Mouse (Mus musculus) midbrain, embryonic 12.5 days (tissue): ENCODE results near the gene Plek. TPM values are rescaled to one million over a fixed set of nuclear protein-coding genes. Genes with fewer than 3 reads are reported as not detected.

Experiments
- ATAC-seq: fragments of 200-750 bp; cut with Nextera tagmentation; 2 replicates; pipeline ENCODE4 v1.8.0; 2017; ENCODE audit warnings: low read depth, moderate TSS enrichment, moderate library complexity; ENCODE audit not compliant: low FRiP score
- H3K27ac ChIP-seq: fragments of 300-500 bp; sonication (generic); replicated peaks from 2 replicates; pipeline ENCODE4 v1.5.1; 2016; ENCODE audit warnings: mild to moderate bottlenecking
- H3K27me3 ChIP-seq: fragments of 300-500 bp; sonication (generic); 2 replicates; pipeline ENCODE4 v1.6.1; 2016; ENCODE audit warnings: mild to moderate bottlenecking
- H3K36me3 ChIP-seq: fragments of 300-500 bp; sonication (generic); 2 replicates; pipeline ENCODE4 v1.6.1; 2016
- H3K4me1 ChIP-seq: fragments of 300-500 bp; sonication (generic); 2 replicates; pipeline ENCODE4 v1.6.1; 2016
- H3K4me2 ChIP-seq: fragments of 300-500 bp; sonication (generic); replicated peaks from 2 replicates; pipeline ENCODE4 v1.6.1; 2016; ENCODE audit warnings: mild to moderate bottlenecking, moderate library complexity
- H3K4me3 ChIP-seq: fragments of 300-500 bp; sonication (generic); 2 replicates; pipeline ENCODE4 v1.5.1; 2016; ENCODE audit warnings: mild to moderate bottlenecking
- H3K9ac ChIP-seq: fragments of 300-500 bp; sonication (generic); replicated peaks from 2 replicates; pipeline ENCODE4 v1.6.1; 2016; ENCODE audit warnings: mild to moderate bottlenecking, moderate library complexity
- H3K9me3 ChIP-seq: fragments of 300-500 bp; sonication (generic); 2 replicates; pipeline ENCODE4 v1.6.1; 2016; ENCODE audit warnings: mild to moderate bottlenecking
- WGBS: fragments of 180-500 bp; shearing (Covaris S2); methylation state at CpG from one replicate; pipeline ENCODE4 v1.1.7; 2016; 5-methylcytosine and 5-hydroxymethylcytosine counted together
- polyA plus RNA-seq: library from polyadenylated mRNA; unstranded; fragments of >200 nt; fragmentation: Nextera tagmentation; extraction: Ambion mirVana; gene quantifications from 2 replicates; pipeline ENCODE4 v1.2.1, GENCODE M21; 2016

Gene Plek
- polyA plus RNA-seq, 1 experiment from 2014 or later, result 3.9 TPM

- no peaks in the 10 kb centered on the region for H3K27me3 ChIP-seq
- H3K4me2 ChIP-seq, result no peak overlapping the region
- no peaks in the 10 kb centered on the region for H3K4me1 ChIP-seq
- H3K9ac ChIP-seq, result no peak overlapping the region
- H3K9me3 ChIP-seq, result no peaks in the 10 kb centered on the region
- no peak overlapping the region for H3K27ac ChIP-seq
- H3K4me3 ChIP-seq, result no peak overlapping the region
- no peak for ATAC-seq
- H3K36me3 ChIP-seq, result no peaks in the 10 kb centered on the region
Observed at GRCm38 (mm10) chr11:16997465-16997864, 54.7 kb downstream of the Plek start.

- H3K9ac ChIP-seq, result no peak overlapping the region
- H3K4me3 ChIP-seq, result no peak overlapping the region
- no peaks in the 10 kb centered on the region for H3K36me3 ChIP-seq
- no peaks in the 10 kb centered on the region for H3K27me3 ChIP-seq
- H3K4me2 ChIP-seq, result no peak overlapping the region
- no peak overlapping the region for H3K27ac ChIP-seq
- ATAC-seq, result no peak
- H3K9me3 ChIP-seq, result no peaks in the 10 kb centered on the region
- no peaks in the 10 kb centered on the region for H3K4me1 ChIP-seq
Observed at GRCm38 (mm10) chr11:16996818-16997217, 55.4 kb downstream of the Plek start.

GRCm38 (mm10) chr11:16992880-16993279, 59.3 kb downstream of the Plek start:
- no peaks in the 10 kb centered on the region for H3K4me1 ChIP-seq
- 80% methylated on average over 6 of the region's 6 CpGs for WGBS
- no peak for ATAC-seq
- H3K4me3 ChIP-seq, result no peak overlapping the region
- no peak overlapping the region for H3K27ac ChIP-seq
- H3K36me3 ChIP-seq, result no peaks in the 10 kb centered on the region
- no peaks in the 10 kb centered on the region for H3K27me3 ChIP-seq
- no peaks in the 10 kb centered on the region for H3K9me3 ChIP-seq
- no peak overlapping the region for H3K9ac ChIP-seq
- no peak overlapping the region for H3K4me2 ChIP-seq

- ATAC-seq, result no peak
- H3K4me3 ChIP-seq, result no peak overlapping the region
- no peaks in the 10 kb centered on the region for H3K9me3 ChIP-seq
- no peaks in the 10 kb centered on the region for H3K27me3 ChIP-seq
- H3K4me2 ChIP-seq, result no peak overlapping the region
- 87% methylated on average over 5 of the region's 5 CpGs for WGBS
- no peaks in the 10 kb centered on the region for H3K4me1 ChIP-seq
- no peaks in the 10 kb centered on the region for H3K36me3 ChIP-seq
- H3K9ac ChIP-seq, result no peak overlapping the region
- no peak overlapping the region for H3K27ac ChIP-seq
Observed at GRCm38 (mm10) chr11:16989885-16990284, 62.3 kb downstream of the Plek start.

- no peak overlapping the region for H3K27ac ChIP-seq
- H3K9me3 ChIP-seq, result no peaks in the 10 kb centered on the region
- ATAC-seq, result no peak
- H3K4me1 ChIP-seq, result no peaks in the 10 kb centered on the region
- H3K4me2 ChIP-seq, result no peak overlapping the region
- H3K27me3 ChIP-seq, result no peaks in the 10 kb centered on the region
- H3K4me3 ChIP-seq, result no peak overlapping the region
- 81% methylated on average over 6 of the region's 6 CpGs for WGBS
- no peaks in the 10 kb centered on the region for H3K36me3 ChIP-seq
- H3K9ac ChIP-seq, result no peak overlapping the region
Observed at GRCm38 (mm10) chr11:16987745-16988328, 64.3 kb downstream of the Plek start.

- Histone ChIP-seq H3K27me3 (no peaks in the 10 kb centered on the region), H3K4me3 (no peak overlapping the region), H3K4me2 (no peak overlapping the region), H3K27ac (no peak overlapping the region), H3K4me1 (no peaks in the 10 kb centered on the region), H3K36me3 (no peaks in the 10 kb centered on the region), H3K9me3 (no peaks in the 10 kb centered on the region), H3K9ac (no peak overlapping the region)
- ATAC-seq, result no peak
- 88% methylated on average over 7 of the region's 7 CpGs for WGBS
Observed at GRCm38 (mm10) chr11:16986550-16987187, 65.5 kb downstream of the Plek start.

GRCm38 (mm10) chr11:16978161-16978707, 73.9 kb downstream of the Plek start:
- no peaks in the 10 kb centered on the region for H3K4me1 ChIP-seq
- H3K4me3 ChIP-seq, result no peak overlapping the region
- no peak overlapping the region for H3K9ac ChIP-seq
- no peaks in the 10 kb centered on the region for H3K36me3 ChIP-seq
- no peak for ATAC-seq
- H3K27ac ChIP-seq, result no peak overlapping the region
- H3K4me2 ChIP-seq, result no peak overlapping the region
- H3K9me3 ChIP-seq, result no peaks in the 10 kb centered on the region
- H3K27me3 ChIP-seq, result no peaks in the 10 kb centered on the region
- 87% methylated on average over 5 of the region's 5 CpGs for WGBS

- no peak overlapping the region for H3K9ac ChIP-seq
- no peak overlapping the region for H3K4me3 ChIP-seq
- no peaks in the 10 kb centered on the region for H3K4me1 ChIP-seq
- H3K4me2 ChIP-seq, result no peak overlapping the region
- H3K27me3 ChIP-seq, result no peaks in the 10 kb centered on the region
- no peak overlapping the region for H3K27ac ChIP-seq
- H3K9me3 ChIP-seq, result no peaks in the 10 kb centered on the region
- ATAC-seq, result no peak
- H3K36me3 ChIP-seq, result no peaks in the 10 kb centered on the region
- WGBS, result 66% methylated on average over 2 of the region's 2 CpGs
Observed at GRCm38 (mm10) chr11:16977611-16978010, 74.6 kb downstream of the Plek start.

- H3K9me3 ChIP-seq, result no peaks in the 10 kb centered on the region
- ATAC-seq, result no peak
Observed at GRCm38 (mm10) chr11:16976937-16977336, 75.2 kb downstream of the Plek start.

GRCm38 (mm10) chr11:16973086-16973485, 79.1 kb downstream of the Plek start:
- no peak overlapping the region for H3K9ac ChIP-seq
- no peaks in the 10 kb centered on the region for H3K36me3 ChIP-seq
- 91% methylated on average over 1 of the region's 1 CpGs for WGBS
- H3K4me3 ChIP-seq, result no peak overlapping the region
- no peaks in the 10 kb centered on the region for H3K27me3 ChIP-seq
- no peak overlapping the region for H3K4me2 ChIP-seq
- no peak overlapping the region for H3K27ac ChIP-seq
- H3K4me1 ChIP-seq, result no peaks in the 10 kb centered on the region
- no peak for ATAC-seq
- no peaks in the 10 kb centered on the region for H3K9me3 ChIP-seq

More at GRCm38 (mm10) chr11:16976937-16977336, 75.2 kb downstream of the Plek start:
- H3K27me3 ChIP-seq, result no peaks in the 10 kb centered on the region
- 89% methylated on average over 4 of the region's 4 CpGs for WGBS
- H3K4me2 ChIP-seq, result no peak overlapping the region
- no peak overlapping the region for H3K27ac ChIP-seq
- H3K4me3 ChIP-seq, result no peak overlapping the region
- H3K36me3 ChIP-seq, result no peaks in the 10 kb centered on the region
- H3K4me1 ChIP-seq, result no peaks in the 10 kb centered on the region
- H3K9ac ChIP-seq, result no peak overlapping the region

- no peaks in the 10 kb centered on the region for H3K4me1 ChIP-seq
- WGBS, result 85% methylated on average over 3 of the region's 3 CpGs
- no peak overlapping the region for H3K9ac ChIP-seq
- no peaks in the 10 kb centered on the region for H3K36me3 ChIP-seq
- H3K4me2 ChIP-seq, result no peak overlapping the region
- H3K27ac ChIP-seq, result no peak overlapping the region
- no peaks in the 10 kb centered on the region for H3K9me3 ChIP-seq
- ATAC-seq, result no peak
- H3K4me3 ChIP-seq, result no peak overlapping the region
- H3K27me3 ChIP-seq, result no peaks in the 10 kb centered on the region
Observed at GRCm38 (mm10) chr11:16972027-16972426, 80.2 kb downstream of the Plek start.

GRCm38 (mm10) chr11:16969650-16970049, 82.5 kb downstream of the Plek start:
- no peak overlapping the region for H3K27ac ChIP-seq
- no peak overlapping the region for H3K9ac ChIP-seq
- no peak for ATAC-seq
- no peak overlapping the region for H3K4me2 ChIP-seq
- 83% methylated on average over 2 of the region's 2 CpGs for WGBS
- no peaks in the 10 kb centered on the region for H3K27me3 ChIP-seq
- no peaks in the 10 kb centered on the region for H3K9me3 ChIP-seq
- H3K4me1 ChIP-seq, result no peaks in the 10 kb centered on the region
- no peaks in the 10 kb centered on the region for H3K36me3 ChIP-seq
- no peak overlapping the region for H3K4me3 ChIP-seq

- Histone ChIP-seq H3K9me3 (no peaks in the 10 kb centered on the region), H3K4me3 (no peak overlapping the region), H3K9ac (no peak overlapping the region), H3K4me2 (no peak overlapping the region), H3K27me3 (no peaks in the 10 kb centered on the region), H3K27ac (no peak overlapping the region), H3K4me1 (no peaks in the 10 kb centered on the region), H3K36me3 (no peaks in the 10 kb centered on the region)
- no peak for ATAC-seq
- WGBS, result 35% methylated on average over 2 of the region's 2 CpGs
Observed at GRCm38 (mm10) chr11:16967806-16968205, 84.4 kb downstream of the Plek start.
